Mouse (Mus musculus): ENCODE results near the gene Otog.

Otog gene

DNA sequence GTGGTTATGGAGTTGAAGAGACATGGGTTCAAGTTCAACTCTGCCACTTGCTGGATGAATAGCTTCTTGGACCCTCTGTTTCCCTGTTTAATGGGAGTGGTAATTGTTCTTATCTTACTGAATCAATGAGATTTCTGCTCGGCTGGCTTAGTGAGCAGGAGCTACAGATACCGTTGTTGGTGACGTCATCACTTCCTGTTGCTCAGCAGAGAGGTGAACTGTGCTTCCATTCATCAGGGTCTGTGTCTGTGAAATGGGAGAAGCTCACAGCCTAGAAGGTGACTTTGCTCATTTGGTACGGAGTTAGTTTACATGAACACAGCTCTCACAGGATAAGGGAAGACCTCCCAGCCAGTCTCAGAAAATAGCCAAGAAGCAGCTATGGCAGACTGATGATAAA, 113.1 kb downstream of the Otog start:
- DNase-seq (ENCODE audit: extremely low spot score): no peak

Measured in embryo, embryonic 9.5 days (tissue).